Mouse (Mus musculus): ENCODE data around the gene Ano3.
"Not testable (repeated sequence)": the region's sequence is repeated elsewhere in the genome, so short reads cannot be mapped to it uniquely, and the experiment has no call there.

The Ano3 gene

DNA sequence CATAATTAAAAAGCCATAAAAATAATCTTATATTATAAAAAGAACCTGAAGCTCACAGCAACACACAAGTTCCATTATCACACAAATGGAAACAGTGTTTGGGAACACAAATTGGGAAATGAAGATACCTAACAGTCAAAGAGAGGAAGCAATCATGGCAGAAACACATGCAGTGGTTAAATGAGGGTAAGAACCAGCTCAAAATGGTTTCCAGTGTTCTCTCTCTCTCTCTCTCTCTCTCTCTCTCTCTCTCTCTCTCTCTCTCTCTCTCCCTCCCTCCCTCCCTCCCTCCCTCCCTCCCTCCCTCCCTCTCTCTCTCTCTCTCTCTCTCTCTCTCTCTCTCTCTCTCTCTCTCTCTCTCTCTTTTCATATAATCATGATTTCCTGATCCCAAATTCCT is at the start of gene Ano3:
Ano3 (minus strand) TSS at position 101 of the 400 bp plus-strand sequence.
- CTCF ChIA-PET: not testable (repeated sequence)

GRCm38 (mm10) chr2:110990071-110990470 is 39.3 kb upstream of the Ano3 start:
- CTCF ChIA-PET: no interaction called here

- CTCF ChIA-PET: no interaction called here
These were observed 38.8 kb upstream of the Ano3 start for GRCm38 (mm10) chr2:110989539-110989938.

- CTCF ChIA-PET: no interaction called here
These were observed 35.1 kb upstream of the Ano3 start for GRCm38 (mm10) chr2:110985853-110986271.

DNA sequence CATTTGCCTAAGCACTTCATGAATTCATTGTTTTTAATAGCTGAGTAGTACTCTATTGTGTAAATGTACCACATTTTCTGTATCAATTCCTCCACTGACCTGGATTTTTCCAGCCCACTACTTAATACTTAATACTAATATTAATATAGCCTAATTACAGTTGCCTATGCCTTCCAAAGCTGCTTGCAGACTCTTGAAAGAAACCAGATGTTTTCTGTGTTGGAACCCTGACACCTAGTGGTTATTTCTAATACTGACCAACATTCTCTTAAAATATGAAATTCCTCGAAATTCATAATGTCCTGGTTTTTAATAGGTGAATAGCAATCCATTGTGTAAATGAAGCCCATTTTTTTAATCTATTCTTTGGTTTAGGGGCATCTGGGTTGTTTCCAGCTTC is 31.0 kb upstream of the Ano3 start:
- CTCF ChIA-PET: no interaction called here

GRCm38 (mm10) chr2:110979610-110980009 is 28.9 kb upstream of the Ano3 start:
- CTCF ChIA-PET: interaction anchor here (0.6 kb wide), 1 partner anchor 21 kb away, joined by 9 read pairs; no protein-coding TSS in a partner anchor

DNA sequence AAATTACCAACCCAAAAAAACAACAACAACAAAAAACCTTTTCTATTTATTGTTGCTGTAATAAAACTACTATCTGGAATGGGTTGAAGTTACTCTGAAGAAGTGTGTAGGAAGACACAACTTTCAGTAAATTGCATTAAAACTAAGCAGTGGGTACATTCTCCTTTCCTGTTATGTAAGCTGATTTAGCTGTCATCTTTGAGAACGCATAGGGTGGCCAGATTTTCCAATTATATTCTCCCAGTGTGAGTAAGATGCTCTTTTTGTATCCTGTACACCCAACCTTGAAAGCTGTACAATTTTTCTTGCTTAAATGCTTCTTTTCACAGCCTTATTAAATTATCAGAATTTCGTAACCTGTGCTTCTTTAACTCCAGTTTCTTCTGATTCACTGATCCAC is 26.1 kb upstream of the Ano3 start:
- CTCF ChIA-PET: no interaction called here

- CTCF ChIA-PET: no interaction called here
These were observed 19.4 kb upstream of the Ano3 start for GRCm38 (mm10) chr2:110970158-110970557.

GRCm38 (mm10) chr2:110965398-110965797 is 14.7 kb upstream of the Ano3 start:
- CTCF ChIA-PET: no interaction called here

GRCm38 (mm10) chr2:110950432-110950803 is 305 bp downstream of the Ano3 start:
- CTCF ChIA-PET: no interaction called here

DNA sequence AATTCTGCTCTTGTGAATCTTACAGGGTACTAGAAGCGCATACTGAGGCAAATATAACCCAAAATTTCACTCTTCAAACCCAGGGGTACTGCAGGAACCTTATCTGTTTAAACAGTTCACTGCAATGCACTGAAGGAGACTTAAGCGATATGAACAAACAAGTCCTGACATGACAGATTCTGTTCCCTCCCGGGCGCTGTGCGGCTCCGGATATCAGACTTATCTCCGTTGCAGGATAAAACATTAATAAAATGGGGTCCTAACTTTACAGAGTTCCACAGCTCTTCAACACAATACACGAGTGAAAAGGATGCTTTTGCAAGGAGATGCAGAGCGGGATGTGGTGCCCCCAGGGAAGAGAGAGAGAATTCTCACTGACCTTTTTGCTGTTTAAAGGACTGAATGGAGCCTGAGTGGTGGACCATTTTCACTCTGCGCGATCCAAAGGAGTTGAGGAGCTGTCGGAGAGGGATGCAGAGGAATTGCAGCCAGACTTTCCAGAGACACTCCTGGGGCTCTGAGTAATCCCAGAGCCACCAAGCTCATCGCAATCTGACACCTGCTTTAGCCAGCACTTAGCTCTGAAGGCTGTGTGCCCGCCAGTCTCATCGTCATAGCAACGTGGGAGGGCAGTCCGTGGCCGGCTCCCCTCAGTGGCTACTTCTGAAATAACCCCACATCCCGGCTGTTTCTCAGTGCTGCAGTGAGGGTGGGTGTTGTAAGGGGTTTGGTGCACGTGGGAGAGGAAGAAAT is 868 bp downstream of the Ano3 start:
- CTCF ChIA-PET: interaction anchor here (0.6 kb wide), 1 partner anchor 536 kb away, joined by 3 read pairs; no protein-coding TSS in a partner anchor

DNA sequence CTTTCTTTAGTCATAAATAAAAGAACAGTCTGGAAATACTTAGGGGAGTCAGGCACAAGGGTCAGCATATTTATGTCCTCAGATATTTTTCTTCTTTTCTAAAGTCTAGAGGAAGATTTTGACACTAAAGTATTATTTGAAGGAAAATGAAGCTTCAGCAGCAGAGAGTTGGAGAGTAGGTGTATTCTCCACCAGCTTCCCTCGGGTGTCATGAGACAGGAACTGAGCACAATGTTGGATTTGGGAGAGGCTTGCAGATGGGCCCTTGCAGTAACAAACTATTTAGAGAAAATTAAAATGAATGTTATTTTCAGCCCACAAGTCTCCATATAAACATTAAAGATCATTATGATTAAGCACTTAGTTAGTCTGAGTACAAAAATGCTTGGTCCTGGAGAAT is 5.6 kb downstream of the Ano3 start:
- CTCF ChIA-PET: no interaction called here

DNA sequence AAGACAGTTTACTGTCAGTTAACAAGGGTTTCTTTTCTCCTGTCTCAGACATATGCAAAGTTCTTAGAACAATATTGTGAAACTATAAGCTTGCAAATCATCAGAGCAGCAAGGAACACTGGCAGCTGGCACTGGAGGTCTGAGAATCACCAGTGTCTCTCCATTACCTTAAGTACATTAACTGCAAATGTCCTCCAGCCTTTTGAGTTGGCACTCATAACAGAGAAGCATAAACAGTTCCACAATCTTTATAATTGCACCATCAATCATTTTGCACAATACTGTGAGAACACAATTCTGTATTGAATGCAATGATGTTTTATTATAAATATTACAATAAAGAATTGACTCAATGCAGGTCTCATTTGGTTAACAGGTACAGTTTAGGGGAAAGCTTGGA is 15.0 kb downstream of the Ano3 start:
- CTCF ChIA-PET: no interaction called here

GRCm38 (mm10) chr2:110929126-110929525 is 21.6 kb downstream of the Ano3 start:
- CTCF ChIA-PET: no interaction called here

DNA sequence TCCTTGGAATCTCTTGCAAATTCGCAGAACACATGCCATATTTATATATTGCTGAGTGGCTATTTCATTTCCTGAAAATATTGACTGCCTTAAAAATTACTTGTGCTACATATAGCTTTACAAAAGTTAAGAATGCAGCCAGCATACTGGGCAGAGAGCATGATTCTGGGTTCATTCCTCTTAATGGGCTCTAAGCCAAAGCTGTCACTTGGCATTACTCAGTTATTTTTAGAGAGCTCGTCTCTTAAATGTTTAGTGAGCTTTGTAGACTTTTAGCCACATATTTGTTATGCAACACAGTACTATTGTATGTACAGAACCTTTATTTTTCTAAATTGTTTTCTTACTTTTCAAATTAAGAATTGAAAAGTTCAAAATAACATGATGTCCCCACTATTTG is 41.2 kb downstream of the Ano3 start:
- CTCF ChIA-PET: no interaction called here

DNA sequence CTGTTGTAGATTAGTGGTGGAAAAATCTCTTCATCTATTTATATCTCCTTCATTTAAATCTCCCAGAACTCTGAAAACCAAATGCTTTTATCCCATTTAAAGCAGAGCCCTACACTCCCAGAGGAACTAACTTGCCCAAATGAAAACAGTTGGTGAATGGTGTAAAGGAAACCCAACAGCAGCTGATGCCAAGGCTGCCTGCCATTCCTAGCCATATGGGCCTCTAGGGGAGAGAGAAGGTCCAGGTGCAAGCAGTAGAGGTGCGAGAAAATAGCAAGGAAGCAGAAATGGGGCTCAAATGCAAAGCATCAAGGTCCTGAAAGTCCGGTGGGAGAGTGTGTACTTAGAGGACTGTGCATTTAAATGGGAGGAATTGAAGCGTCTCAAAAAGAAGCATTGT is 44.2 kb downstream of the Ano3 start:
- CTCF ChIA-PET: no interaction called here

GRCm38 (mm10) chr2:110896477-110897270 is 54.0 kb downstream of the Ano3 start:
- CTCF ChIA-PET: no interaction called here

- CTCF ChIA-PET: no interaction called here
These were observed 79.1 kb downstream of the Ano3 start for GRCm38 (mm10) chr2:110871650-110872049.

DNA sequence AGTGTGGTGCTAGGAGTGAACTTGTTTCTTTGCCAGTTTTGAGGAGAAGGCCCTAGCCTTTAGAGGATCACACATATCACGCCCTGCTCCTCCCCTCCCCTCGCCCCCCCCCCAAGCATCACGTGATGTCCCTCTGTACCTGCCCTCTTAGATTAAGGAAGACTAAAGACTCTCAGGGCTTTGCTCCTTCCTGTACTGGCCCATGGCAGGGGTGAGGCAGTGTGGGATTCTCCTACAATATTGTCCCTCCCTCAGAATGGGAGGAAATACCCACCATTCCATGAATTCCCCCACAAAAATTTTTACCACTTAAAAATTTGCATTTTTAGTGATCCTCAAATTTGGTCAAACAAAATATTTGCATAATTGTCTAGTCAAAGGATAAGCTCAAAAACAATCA is 85.1 kb downstream of the Ano3 start:
- CTCF ChIA-PET: no interaction called here

DNA sequence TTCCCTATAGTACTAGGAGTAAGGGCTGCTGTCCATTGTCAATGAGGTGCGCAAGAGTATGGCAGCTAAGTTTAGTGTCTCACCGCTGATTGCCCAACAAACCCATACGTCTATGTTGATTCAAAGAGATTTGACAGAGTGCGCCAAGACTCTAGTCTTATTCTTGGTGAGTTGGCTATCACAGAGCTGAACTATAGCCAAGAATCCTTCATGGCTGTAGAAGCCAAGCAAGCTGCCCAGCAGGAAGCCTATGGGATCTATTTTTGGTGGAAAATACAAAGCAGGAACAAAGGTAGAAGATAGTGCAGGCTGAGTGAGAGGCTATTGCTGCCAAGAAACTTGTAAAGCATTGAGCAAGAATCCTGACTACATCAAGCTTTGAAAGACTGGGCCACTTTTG is 87.3 kb downstream of the Ano3 start:
- CTCF ChIA-PET: no interaction called here

DNA sequence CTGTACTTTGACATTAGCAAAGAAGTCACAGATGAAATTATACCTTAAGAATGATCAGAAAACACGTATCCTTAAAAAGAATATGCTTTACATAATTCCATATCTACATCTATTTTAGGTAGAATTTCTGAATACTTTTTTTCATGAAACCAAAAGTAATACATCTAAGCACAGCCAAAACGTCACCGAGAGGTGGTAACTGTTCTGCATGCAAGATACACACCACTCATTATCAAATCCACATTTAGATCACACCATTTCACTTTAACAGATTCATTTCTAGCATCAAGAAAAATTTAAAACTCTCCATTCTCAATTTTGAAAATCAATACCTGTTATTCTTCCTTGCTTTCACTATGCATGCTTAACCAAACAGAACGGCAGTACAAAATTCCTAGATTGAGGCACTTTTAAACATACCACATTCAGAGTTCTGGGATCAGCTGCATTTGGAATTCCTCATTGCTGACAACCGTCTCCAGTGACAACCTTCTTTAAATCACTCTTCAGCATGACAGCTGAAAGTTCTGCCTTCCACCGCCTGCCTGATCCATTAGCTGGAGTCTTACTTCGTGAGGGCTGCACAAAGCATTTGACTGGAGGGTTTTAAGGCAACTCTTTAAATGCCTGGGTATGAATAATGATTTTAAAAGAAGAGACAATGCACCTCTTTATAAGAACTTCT is 111.0 kb downstream of the Ano3 start:
- CTCF ChIA-PET: no interaction called here

GRCm38 (mm10) chr2:110816189-110816588 is 134.5 kb downstream of the Ano3 start:
- CTCF ChIA-PET: no interaction called here

GRCm38 (mm10) chr2:110814964-110815363 is 135.8 kb downstream of the Ano3 start:
- CTCF ChIA-PET: no interaction called here
